Mouse (Mus musculus) skeletal muscle tissue, postnatal 0 days (tissue): ENCODE data around the gene Vmn2r51. TPM values are rescaled to one million over a fixed set of nuclear protein-coding genes. Genes with fewer than 3 reads are reported as not detected.

Experiments
- polyA plus RNA-seq: library from polyadenylated mRNA; unstranded; fragments of >200 nt; fragmentation: Nextera tagmentation; extraction: Ambion mirVana; gene quantifications from 2 replicates; pipeline ENCODE4 v1.2.1, GENCODE M21; 2015

Gene Vmn2r51
- not detected in 2 replicates for polyA plus RNA-seq

GRCm38 (mm10) chr7:10105641-10106040 lies at the start of gene Vmn2r51:
Vmn2r51 (minus strand) TSS chr7:10105741.

GRCm38 (mm10) chr7:10053196-10053595 lies 52.3 kb downstream of the Vmn2r51 start, which contains the start of gene Vmn2r50:
Vmn2r50 (minus strand) TSS chr7:10053296.

Other genes with a start within 250 kb of the Vmn2r51 start
- not detected in 2 replicates for gene Vmn2r48, start 152.2 kb downstream of the Vmn2r51 start, polyA plus RNA-seq
- gene Vmn2r49, start 113.5 kb downstream of the Vmn2r51 start, polyA plus RNA-seq = not detected in 2 replicates
- not detected in 2 replicates for gene Vmn2r50, start 52.4 kb downstream of the Vmn2r51 start, polyA plus RNA-seq
- gene Vmn2r52, start 70.8 kb upstream of the Vmn2r51 start, polyA plus RNA-seq = not detected in 2 replicates
- not detected in 2 replicates for gene Vmn1r66, start 172.3 kb upstream of the Vmn2r51 start, polyA plus RNA-seq